Mouse (Mus musculus): ENCODE measurements around the gene P2ry10b.

The P2ry10b gene

GRCm38 (mm10) chrX:107148681-107149080, at the start of gene P2ry10b:
TSS of gene P2ry10b (plus strand) at chrX:107148927.
- no peak for DNase-seq (ENCODE audit: low spot score in 2 of 2)

GRCm38 (mm10) chrX:107116333-107116732, 32.4 kb upstream of the P2ry10b start:
- no peak for DNase-seq (ENCODE audit: low spot score in 2 of 2)

GRCm38 (mm10) chrX:107116987-107117386, 31.7 kb upstream of the P2ry10b start:
- no peak for DNase-seq (ENCODE audit: low spot score in 2 of 2)

GRCm38 (mm10) chrX:107143184-107143583, 5.5 kb upstream of the P2ry10b start:
- DNase-seq (ENCODE audit: low spot score in 2 of 2) = no peak

DNA sequence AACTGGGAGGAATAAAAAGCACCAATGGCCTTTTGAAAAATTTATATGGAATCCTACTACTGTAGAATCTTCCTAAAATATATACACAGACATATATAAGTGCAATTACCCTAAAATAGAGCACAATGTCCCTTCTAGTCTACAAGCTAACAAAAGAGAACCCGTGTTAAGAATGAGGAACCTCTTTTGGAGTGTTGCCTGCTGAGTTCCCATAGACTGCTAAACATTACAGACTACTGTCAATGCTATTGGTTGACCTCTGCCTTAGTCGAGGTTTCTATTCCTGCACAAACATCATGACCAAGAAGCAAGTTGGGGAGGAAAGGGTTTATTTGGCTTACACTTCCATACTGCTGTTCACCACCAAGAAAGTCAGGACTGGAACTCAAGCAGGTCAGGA, 4.8 kb upstream of the P2ry10b start:
- DNase-seq (ENCODE audit: low spot score in 2 of 2) = no peak

- no peak for DNase-seq (ENCODE audit: low spot score in 2 of 2)
Observed at GRCm38 (mm10) chrX:107149391-107149993, 765 bp downstream of the P2ry10b start.

DNA sequence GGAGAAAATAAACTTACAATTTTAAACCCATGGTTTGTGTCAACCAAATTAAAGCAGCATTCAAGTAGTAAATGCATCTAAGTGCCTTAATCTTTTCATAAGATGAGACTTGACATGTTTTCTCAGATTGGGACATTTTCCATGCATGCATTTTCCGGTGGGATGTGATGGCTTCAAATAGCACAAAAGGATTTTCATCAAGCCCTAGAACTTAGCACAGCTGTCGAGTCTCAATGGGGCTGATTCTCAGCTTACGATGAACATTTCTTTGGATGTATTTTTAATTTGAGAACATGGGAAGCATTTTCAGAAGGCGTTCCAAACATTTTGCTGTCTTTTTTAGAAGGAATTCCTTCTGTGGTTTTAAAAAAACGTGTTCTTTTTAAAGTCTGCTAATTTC, 1.3 kb downstream of the P2ry10b start:
- DNase-seq (ENCODE audit: low spot score in 2 of 2) = no peak

DNA sequence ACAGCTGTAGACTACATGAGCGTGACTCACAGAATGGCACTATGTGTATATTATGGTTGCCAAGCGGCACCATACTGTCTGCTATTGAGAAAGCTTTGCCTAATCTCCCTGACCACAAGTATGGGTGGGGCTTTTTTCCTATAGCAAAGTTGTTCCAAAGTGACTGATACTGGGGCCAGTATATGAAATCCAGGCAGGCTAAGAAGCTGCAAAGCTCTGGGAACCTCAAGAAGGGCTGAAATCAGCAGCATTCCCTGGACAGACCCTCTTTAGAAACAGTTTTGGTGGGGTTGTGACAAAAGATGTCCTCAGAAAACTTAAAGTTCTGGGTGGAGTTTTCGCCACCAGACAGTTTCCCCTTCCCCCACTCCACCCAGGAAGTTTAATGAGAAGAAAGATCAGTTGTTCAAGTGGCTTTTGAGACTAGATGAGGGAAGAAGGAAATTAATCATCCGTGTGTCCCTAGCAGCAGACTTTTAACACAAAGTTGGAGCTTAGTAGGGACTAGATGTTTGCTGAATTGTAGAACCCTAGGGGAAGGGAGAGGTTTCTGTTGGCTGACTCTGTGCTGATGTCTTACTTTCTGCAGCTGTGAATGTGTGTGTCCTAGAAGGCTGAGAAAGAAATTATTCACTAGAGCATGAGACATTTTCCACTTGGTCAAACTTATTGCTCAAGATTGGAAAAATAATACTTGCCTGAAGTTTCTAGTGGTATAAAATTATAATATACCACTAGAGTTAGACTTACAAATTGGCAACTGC, 2.2 kb downstream of the P2ry10b start:
- no peak for DNase-seq (ENCODE audit: low spot score in 2 of 2)

- DNase-seq (ENCODE audit: low spot score in 2 of 2) = no peak
Observed at GRCm38 (mm10) chrX:107156021-107156420, 7.3 kb downstream of the P2ry10b start.

GRCm38 (mm10) chrX:107160496-107160895, 11.8 kb downstream of the P2ry10b start:
- DNase-seq (ENCODE audit: low spot score in 2 of 2) = no peak

DNA sequence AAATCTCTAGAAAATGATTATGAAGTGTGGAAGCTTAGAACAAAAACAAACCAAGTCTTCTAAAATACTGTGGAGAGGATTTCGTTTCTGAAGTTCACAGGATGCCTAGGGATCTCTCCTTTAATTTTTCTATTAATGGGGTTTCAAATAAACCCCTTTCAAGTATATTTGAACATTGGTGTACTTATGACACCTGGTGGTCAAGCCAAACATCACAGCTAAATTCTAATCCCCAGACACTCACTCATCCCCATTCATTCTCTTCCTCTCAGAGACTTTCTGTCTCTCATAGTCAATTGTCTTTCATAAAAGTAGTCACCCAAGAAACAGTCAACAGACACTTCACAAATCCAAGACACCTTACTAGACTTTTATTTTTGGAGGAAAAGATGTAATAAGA, 19.6 kb downstream of the P2ry10b start:
- DNase-seq (ENCODE audit: low spot score in 2 of 2) = no peak

- no peak for DNase-seq (ENCODE audit: low spot score in 2 of 2)
Observed at GRCm38 (mm10) chrX:107169128-107169527, 20.4 kb downstream of the P2ry10b start.

DNA sequence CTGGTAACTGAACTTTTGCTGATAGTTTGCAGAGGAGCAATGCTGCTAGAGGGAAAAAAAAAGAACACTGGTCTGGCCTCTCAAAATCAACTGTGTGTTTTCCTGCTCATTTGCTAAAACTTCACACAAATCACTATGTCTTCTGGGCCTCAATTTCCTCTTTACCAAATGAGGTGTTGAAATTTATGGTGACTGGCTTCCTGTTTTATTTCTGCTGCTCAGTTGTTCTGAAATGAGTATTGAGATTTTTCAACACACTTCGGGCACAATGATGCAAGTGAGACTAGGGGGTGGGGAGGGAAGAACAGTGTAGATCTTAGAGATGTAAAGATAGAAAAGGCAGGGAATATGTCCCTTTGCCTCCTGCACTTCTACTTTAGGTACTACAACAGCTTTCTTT, 30.0 kb downstream of the P2ry10b start:
- DNase-seq (ENCODE audit: low spot score in 2 of 2) = no peak

DNA sequence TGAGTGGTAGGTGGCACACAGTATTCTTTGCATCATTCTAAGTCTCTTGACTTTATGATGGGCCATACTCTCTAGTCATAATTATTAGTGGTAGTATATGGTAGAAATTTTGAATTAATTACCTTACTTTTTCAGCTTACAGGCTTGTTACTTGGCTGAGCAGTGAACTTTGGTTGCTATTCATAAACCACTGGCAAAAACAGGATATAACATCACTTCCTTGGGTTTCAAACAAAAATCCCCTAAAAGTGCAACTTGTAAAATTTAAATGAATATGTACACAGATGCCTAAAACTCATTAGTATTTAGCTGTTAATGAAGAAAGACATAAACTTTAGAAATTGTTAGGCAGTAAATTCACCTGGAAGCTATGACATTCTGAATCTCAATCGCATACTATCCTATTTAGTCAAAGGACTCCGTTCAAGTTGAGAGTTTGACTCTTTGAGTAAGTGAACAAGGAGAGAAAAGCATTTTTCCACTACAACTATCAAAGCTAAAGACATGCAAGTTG, 68.9 kb downstream of the P2ry10b start:
- DNase-seq (ENCODE audit: low spot score in 2 of 2) = no peak
